Mouse (Mus musculus) embryo, embryonic 10.5 days (tissue): ENCODE measurements around the gene Fgfr1op.
A peak's percentile ranks its signal among the peaks of the same experiment; 100 is the strongest.
"Not testable (repeated sequence)": the region's sequence is repeated elsewhere in the genome, so short reads cannot be mapped to it uniquely, and the experiment has no call there.

Experiments used
- DNase-seq: peaks from one replicate; pipeline ENCODE4 v3.0.0-alpha.2; 2015; ENCODE audit warnings: low spot score

The Fgfr1op gene

GRCm38 (mm10) chr17:8164701-8165607 is at the start of gene Fgfr1op:
Gene Fgfr1op, plus strand, starts transcription at chr17:8165501.
- DNase-seq: peak; percentile 19

GRCm38 (mm10) chr17:8116378-8116777 is 48.9 kb upstream of the Fgfr1op start:
- DNase-seq: not testable (repeated sequence)

DNA sequence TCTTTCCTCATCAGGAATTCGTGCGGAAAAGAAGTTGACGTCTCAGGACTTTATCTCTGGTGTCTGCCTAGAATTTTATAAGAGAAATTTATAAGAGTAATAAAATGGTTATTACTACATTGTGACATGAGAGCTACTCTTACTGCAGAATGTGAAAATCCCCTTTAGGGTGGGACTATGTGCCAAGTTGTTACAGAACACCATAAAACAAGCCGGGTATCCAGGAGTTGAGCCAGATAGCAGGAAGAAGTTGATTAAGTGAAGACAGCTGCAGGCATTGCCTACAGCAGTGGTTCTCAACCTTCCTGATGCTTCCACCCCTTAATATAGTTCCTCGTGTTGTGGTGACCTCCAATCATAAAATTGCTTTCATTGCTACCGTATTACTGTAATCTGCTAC is 48.4 kb upstream of the Fgfr1op start:
- not testable (repeated sequence) for DNase-seq

GRCm38 (mm10) chr17:8122974-8123373 is 42.3 kb upstream of the Fgfr1op start:
- DNase-seq: not testable (repeated sequence)

- DNase-seq: not testable (repeated sequence)
Measured at GRCm38 (mm10) chr17:8124586-8124985, 40.7 kb upstream of the Fgfr1op start.

DNA sequence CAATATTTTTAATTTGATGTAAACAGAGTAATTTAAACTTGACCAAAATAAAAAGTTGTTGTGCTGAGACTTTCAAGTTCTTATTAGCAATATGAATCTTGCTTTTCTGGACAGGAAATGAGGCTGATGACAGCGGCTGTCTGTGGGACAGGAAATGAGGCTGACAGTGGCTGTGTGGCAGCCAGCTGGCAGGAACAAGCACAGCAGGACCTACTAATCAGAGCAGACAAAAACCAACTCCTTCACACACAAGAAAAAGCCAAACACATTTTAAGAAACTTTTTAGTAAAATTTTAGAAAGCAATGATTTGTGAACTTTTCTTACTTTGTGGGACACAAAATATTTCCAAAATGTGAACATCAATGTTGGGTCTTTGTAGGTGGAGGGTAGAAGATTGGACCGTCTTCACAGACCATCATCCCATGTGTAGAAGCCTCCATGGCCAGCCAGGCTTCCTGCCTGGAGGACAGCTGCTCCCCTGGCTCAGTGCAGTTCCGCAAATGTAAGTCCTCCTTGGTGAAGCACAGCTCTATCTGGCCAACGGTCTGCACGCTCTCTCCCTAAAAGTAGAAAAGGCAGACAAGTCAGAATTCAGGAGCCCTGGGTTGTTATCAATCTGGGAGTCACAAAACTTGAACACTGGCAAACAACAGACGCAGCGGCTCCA is 36.8 kb upstream of the Fgfr1op start:
- DNase-seq: not testable (repeated sequence)

GRCm38 (mm10) chr17:8129578-8129977 is 35.7 kb upstream of the Fgfr1op start:
- not testable (repeated sequence) for DNase-seq

- not testable (repeated sequence) for DNase-seq
Measured at GRCm38 (mm10) chr17:8130849-8131248, 34.5 kb upstream of the Fgfr1op start.

GRCm38 (mm10) chr17:8138116-8138515 is 27.2 kb upstream of the Fgfr1op start:
- DNase-seq: not testable (repeated sequence)

DNA sequence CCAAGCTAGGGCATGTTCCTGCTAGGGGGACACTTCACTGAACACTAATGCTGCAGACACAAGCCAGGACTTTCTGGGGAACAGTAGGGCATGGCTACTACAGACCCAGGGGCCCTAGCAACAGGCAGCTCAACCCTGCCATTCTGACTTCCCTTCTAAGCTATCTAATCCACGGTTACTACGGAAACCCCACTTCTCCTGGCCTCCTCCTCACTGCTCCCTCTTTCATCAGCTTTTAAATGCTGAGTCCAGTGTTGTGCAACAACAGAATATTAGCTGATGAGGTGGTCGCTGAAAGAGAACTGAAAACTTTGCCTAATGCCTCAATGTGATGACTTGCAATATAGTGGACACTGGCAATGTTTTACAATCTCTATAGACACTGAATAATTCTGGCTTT is 25.1 kb upstream of the Fgfr1op start:
- DNase-seq: not testable (repeated sequence)

- not testable (repeated sequence) for DNase-seq
Measured at GRCm38 (mm10) chr17:8143802-8144673, 21.3 kb upstream of the Fgfr1op start.

- peak; percentile 15 for DNase-seq
Measured at GRCm38 (mm10) chr17:8146931-8147330, 18.4 kb upstream of the Fgfr1op start.

DNA sequence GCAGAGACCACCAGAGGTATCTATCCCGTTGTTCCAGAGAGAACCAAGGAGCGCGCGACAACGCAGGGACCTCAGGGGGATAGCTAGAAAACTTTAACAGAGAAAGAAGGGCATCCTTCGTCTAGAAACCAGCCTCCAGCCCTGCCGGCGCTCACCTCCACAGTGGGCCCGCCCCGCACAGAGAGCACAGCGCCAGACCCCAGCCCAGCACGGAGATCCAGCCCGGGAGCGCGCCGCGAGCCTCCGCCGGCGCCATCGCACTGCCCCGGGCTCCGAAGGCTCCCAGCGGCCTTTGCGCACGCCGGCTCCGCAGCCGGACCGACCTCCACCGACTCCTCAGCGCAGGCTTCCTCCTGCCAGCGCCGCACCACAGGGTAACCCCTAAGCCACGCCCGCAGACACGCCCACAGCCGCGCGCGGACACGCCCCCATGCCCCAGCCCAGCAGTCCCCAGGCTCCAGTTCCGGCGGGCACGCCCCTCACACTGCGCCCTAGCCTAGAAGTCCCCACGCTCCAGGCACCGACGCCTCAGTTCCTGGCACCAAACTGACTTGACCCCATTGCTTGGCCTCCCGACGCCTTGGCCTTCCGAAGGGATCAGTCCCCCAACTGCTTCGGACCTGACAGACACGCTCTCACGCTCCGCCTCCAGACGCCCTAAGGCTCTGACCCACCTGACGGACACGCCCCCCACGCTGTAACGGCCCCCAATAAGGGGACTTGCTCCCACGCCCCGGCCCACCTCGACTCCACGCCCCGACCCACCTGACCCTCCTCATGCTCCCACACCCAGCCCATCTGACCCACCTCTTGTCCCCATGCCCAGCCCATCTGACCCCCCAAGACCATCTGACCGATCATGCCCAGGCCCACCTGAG is 17.6 kb upstream of the Fgfr1op start, which contains the start of the genes Gm49673 and Rnaset2a:
Gene Gm49673, minus strand, starts transcription at position 350 of the 878 bp plus-strand sequence.
Gene Rnaset2a, minus strand, starts transcription at position 659 of the 878 bp plus-strand sequence.
- DNase-seq: peak; percentile 39

GRCm38 (mm10) chr17:8155010-8155409 is 10.3 kb upstream of the Fgfr1op start:
- not testable (repeated sequence) for DNase-seq

DNA sequence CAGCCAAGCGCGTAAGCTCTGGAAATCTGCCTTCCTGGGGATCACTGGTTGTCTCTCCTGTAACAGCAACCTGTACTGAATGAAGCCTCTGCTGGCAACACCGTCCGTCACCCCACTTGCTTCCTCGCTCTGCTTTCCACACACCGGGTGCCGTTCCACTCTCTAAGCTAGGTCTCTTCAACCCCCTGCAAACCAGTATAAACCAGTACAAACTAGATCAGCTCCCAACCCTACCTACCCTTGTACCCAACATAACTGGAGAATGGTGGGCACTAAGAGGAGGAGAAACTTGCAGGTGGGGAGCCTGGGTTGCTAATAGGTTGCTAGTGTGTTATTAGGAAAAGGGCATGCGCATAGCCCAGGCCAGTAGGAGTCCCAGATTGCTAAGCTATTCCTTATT is 9.3 kb upstream of the Fgfr1op start:
- not testable (repeated sequence) for DNase-seq

- DNase-seq: not testable (repeated sequence)
Measured at GRCm38 (mm10) chr17:8158627-8159026, 6.7 kb upstream of the Fgfr1op start.

DNA sequence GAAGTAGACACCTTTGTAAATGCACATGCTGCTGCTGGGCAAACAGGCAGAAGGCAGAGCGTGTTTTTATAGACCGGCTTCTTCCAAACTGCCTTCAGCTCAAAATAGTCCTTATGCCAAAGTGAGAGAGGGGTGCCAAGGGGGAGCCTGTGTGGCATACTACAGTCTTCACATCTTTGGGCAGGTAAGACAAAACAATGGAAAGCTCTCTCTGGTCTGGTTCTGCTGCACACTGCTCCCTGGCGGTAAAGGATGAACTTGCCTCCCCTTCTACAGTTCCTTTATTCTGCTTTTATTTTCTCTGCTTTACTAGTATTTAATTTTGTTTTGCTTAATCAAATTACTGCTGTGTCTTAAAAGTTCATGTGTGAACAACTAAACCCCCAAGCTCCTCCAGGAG is 4.3 kb upstream of the Fgfr1op start:
- DNase-seq: peak; percentile 18

DNA sequence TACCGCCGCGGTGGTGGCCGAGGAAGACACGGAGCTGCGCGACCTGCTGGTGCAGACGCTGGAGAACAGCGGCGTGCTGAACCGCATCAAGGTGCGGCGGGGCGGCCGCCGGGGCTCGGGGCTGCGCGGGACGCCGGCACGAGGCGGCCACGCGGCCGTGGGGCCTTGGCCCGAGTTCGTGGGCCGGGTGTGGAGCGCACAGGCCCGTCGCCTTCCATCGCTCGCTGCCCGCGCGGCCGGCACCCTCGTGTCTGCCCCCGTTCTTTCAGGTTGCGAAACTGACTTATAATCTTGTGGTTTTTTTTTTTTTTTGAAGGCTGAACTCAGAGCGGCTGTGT is 276 bp downstream of the Fgfr1op start:
- DNase-seq: not testable (repeated sequence)

- not testable (repeated sequence) for DNase-seq
Measured at GRCm38 (mm10) chr17:8165977-8166376, 676 bp downstream of the Fgfr1op start.

- not testable (repeated sequence) for DNase-seq
Measured at GRCm38 (mm10) chr17:8166454-8166853, 1.2 kb downstream of the Fgfr1op start.

GRCm38 (mm10) chr17:8167436-8167835 is 2.1 kb downstream of the Fgfr1op start:
- not testable (repeated sequence) for DNase-seq
